ENCODE assay signal across 8 mouse cellular contexts in the genomic region with DNA sequence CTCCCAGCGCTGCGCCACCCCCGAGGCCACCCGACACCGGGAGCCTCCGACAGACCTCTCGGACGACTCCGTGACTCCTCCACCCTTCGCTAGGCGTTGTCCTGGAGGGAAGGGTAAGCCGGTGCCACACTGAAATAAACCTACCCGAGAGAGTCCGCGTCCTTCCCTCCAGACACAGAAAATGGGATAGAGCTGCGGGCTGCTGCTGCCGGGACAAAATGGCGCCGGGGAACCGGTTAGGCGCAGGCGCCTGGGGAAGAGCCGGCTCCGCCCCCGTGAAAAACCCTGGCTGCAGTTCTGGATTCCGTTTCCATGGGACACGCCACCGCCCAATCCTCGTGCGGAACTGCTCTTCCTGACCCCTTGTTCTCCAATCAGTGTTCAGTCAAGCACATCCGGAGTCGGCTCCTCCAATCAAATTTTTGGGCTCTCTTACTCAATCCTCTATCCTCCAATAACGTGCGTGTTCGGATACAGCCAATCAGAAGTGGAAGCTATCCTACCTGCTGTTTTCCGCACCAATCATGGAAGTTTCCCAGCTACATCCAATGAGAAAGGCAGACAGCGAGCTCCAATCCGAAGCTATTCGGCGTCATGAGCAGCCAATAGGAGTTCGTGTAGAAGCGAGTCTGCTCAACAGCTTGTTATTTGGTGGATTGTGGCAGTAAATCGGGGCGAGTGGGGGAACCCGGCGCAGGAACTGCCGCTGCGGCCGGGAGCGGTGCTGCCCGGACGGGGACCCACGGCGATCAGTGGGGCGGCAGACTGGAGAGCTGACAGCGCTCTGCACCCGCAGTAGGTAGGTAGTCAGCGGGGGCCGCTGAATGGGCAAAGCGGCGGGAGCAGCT. TPM values are rescaled to one million over a fixed set of nuclear protein-coding genes. Genes with fewer than 3 reads are reported as not detected.
DNase-seq lines count a peak whose midpoint lies in the region; ATAC-seq and TF ChIP-seq lines count a peak whose summit lies in the region.

A gene (plus strand): TSS at position 628 of the 848 bp plus-strand sequence.

- TF ChIP-seq POLR2A in ES-Bruce4 (IDR thresholded peaks at IDR 0.05; ENCODE audit: insufficient read depth, low read length), result peak; percentile 77

- intact Hi-C loops in heart, postnatal 10 days (cut with DNase I), result loop anchor here (2.0 kb wide), 1 partner anchor 41 kb away; a partner anchor contains a TSS

- DNase-seq in heart, postnatal 10 days, result peak; percentile 97 to 98
- DNase-seq in large intestine, adult 2 months (ENCODE audit: low read depth, low spot score), result peak; percentile 100
- DNase-seq in liver, postnatal 0 days, result peak; percentile 98
- peak; percentile 95 for DNase-seq in testis, postnatal 10 days (ENCODE audit: low spot score)

- TF ChIP-seq CTCF in ES-Bruce4 (IDR thresholded peaks at IDR 0.05; ENCODE audit: low read depth, low read length), result no peak
- TF ChIP-seq CTCF in liver, postnatal 0 days (IDR thresholded peaks at IDR 0.05; ENCODE audit: low read depth), result no peak

- peak within 1 kb of the TSS; percentile 80 for H3K4me3 ChIP-seq in ES-Bruce4 (ENCODE audit: low read depth, low read length)
- peak within 1 kb of the TSS; percentile 98 for H3K4me3 ChIP-seq in forebrain, embryonic 13.5 days
- H3K4me3 ChIP-seq in liver, postnatal 0 days (ENCODE audit: low read depth, low read length), result peak within 1 kb of the TSS; percentile 100
- peak within 1 kb of the TSS; percentile 97 for H3K4me3 ChIP-seq in neural tube, embryonic 14.5 days (ENCODE audit: low read depth, low read length)

- no peaks in the 10 kb centered on the region for H3K27me3 ChIP-seq in ES-Bruce4 (ENCODE audit: control insufficient read depth, insufficient read depth, low read length, poor library complexity, severe bottlenecking)
- no peaks in the 10 kb centered on the region for H3K27me3 ChIP-seq in forebrain, embryonic 13.5 days
- H3K27me3 ChIP-seq in liver, postnatal 0 days (ENCODE audit: insufficient read depth, low read length), result no peaks in the 10 kb centered on the region
- no peaks in the 10 kb centered on the region for H3K27me3 ChIP-seq in neural tube, embryonic 14.5 days (ENCODE audit: control insufficient read depth, insufficient read depth, low read length)

- H3K9ac ChIP-seq in ES-Bruce4 (ENCODE audit: low read depth, poor library complexity, severe bottlenecking), result peak within 1 kb of the TSS; percentile 97
- peak within 1 kb of the TSS; percentile 92 for H3K9ac ChIP-seq in forebrain, embryonic 13.5 days
- peak within 1 kb of the TSS; percentile 99 for H3K9ac ChIP-seq in liver, postnatal 0 days (replicated peaks)
- peak within 1 kb of the TSS; percentile 76 for H3K9ac ChIP-seq in neural tube, embryonic 14.5 days (replicated peaks; ENCODE audit: low read depth, low read length)

- no peak for TF ChIP-seq EP300 in ES-Bruce4 (IDR thresholded peaks at IDR 0.05; ENCODE audit: insufficient read depth, low read depth, low read length)
- peak; percentile 91 for TF ChIP-seq EP300 in liver, postnatal 0 days (IDR thresholded peaks at IDR 0.05; ENCODE audit: low read depth)

- WGBS in forebrain, embryonic 13.5 days, result under 1% methylated on average over 61 of the region's 61 CpGs
- WGBS in large intestine, adult 2 months, result under 1% methylated on average over 61 of the region's 61 CpGs
- under 1% methylated on average over 58 of the region's 61 CpGs for WGBS in liver, postnatal 0 days (ENCODE audit: insufficient replicate concordance)
- WGBS in neural tube, embryonic 14.5 days, result 1% methylated on average over 61 of the region's 61 CpGs

- peaks cover 23% of the 10 kb centered on the region for H3K36me3 ChIP-seq in ES-Bruce4 (ENCODE audit: control insufficient read depth, insufficient read depth, low read length, poor library complexity, severe bottlenecking)
- peaks cover 26% of the 10 kb centered on the region for H3K36me3 ChIP-seq in forebrain, embryonic 13.5 days (ENCODE audit: poor library complexity, severe bottlenecking)
- peaks cover 30% of the 10 kb centered on the region for H3K36me3 ChIP-seq in liver, postnatal 0 days (replicated peaks; ENCODE audit: insufficient read depth, low read length)
- H3K36me3 ChIP-seq in neural tube, embryonic 14.5 days (ENCODE audit: control insufficient read depth, insufficient read depth, low read length), result 0 out of 2 replicates have a peak, but pooled peaks cover 9% of the 10 kb centered on the region

- no peaks in the 10 kb centered on the region for H3K9me3 ChIP-seq in ES-Bruce4 (replicated peaks; ENCODE audit: control insufficient read depth, insufficient read depth, low read length, poor library complexity, severe bottlenecking)
- H3K9me3 ChIP-seq in forebrain, embryonic 13.5 days (replicated peaks), result no peaks in the 10 kb centered on the region
- H3K9me3 ChIP-seq in liver, postnatal 0 days (ENCODE audit: low read length), result no peaks in the 10 kb centered on the region
- no peaks in the 10 kb centered on the region for H3K9me3 ChIP-seq in neural tube, embryonic 14.5 days (ENCODE audit: control insufficient read depth, low read length)

- H3K4me2 ChIP-seq in forebrain, embryonic 13.5 days, result peak within 1 kb of the TSS; percentile 83
- H3K4me2 ChIP-seq in liver, postnatal 0 days (ENCODE audit: low read depth, low read length), result peak within 1 kb of the TSS; percentile 93
- peak within 1 kb of the TSS; percentile 81 for H3K4me2 ChIP-seq in neural tube, embryonic 14.5 days (ENCODE audit: low read depth, low read length)

- no peaks in the 10 kb centered on the region for H3K4me1 ChIP-seq in ES-Bruce4 (ENCODE audit: control insufficient read depth, insufficient read depth, low read length)
- H3K4me1 ChIP-seq in forebrain, embryonic 13.5 days, result peaks cover 34% of the 10 kb centered on the region
- H3K4me1 ChIP-seq in liver, postnatal 0 days (ENCODE audit: insufficient read depth), result peaks cover 15% of the 10 kb centered on the region
- peaks cover 23% of the 10 kb centered on the region for H3K4me1 ChIP-seq in neural tube, embryonic 14.5 days (ENCODE audit: control insufficient read depth, insufficient read depth, low read length)

- H3K27ac ChIP-seq in ES-Bruce4 (ENCODE audit: insufficient read depth, low read length), result peak within 1 kb of the TSS; percentile 81
- peak within 1 kb of the TSS; percentile 97 for H3K27ac ChIP-seq in forebrain, embryonic 13.5 days
- peak within 1 kb of the TSS; percentile 100 for H3K27ac ChIP-seq in liver, postnatal 0 days (ENCODE audit: low read depth)
- peak within 1 kb of the TSS; percentile 96 for H3K27ac ChIP-seq in neural tube, embryonic 14.5 days (ENCODE audit: low read depth, low read length)

- ATAC-seq in cerebellum, adult (ENCODE audit: insufficient number of reproducible peaks, low FRiP score, low TSS enrichment), result peak; percentile 98
- ATAC-seq in forebrain, embryonic 13.5 days, result peak; percentile 99
- ATAC-seq in liver, postnatal 0 days, result peak; percentile 92
- ATAC-seq in neural tube, embryonic 14.5 days (ENCODE audit: low read depth), result peak; percentile 99

RNA-seq across cellular contexts. Expression of the gene that starts here (rescaled TPM):
- polyA plus RNA-seq in ES-Bruce4 (2011; ENCODE audit: insufficient read depth, insufficient read length, low read depth, missing spikeins), result 21.0 and 21.9 TPM in 2 replicates
- 51.1 and 52.0 TPM in 2 replicates for polyA plus RNA-seq in forebrain, embryonic 13.5 days (2015; fragmentation: Nextera tagmentation; extraction: Ambion mirVana)
- 10 to 100 TPM; 14.0 to 15.5 TPM for total RNA-seq in heart, postnatal 10 days (2021)
- 2.0 and 2.7 TPM in 2 replicates for polyA plus RNA-seq in large intestine, adult 2 months (2012; rRNA removed)
- 19.3 and 20.6 TPM in 2 replicates for polyA plus RNA-seq in liver, postnatal 0 days (2015; fragmentation: Nextera tagmentation; extraction: Ambion mirVana)
- polyA plus RNA-seq in neural tube, embryonic 14.5 days (2014; fragmentation: Nextera tagmentation; extraction: Ambion mirVana), result 44.9 and 45.0 TPM in 2 replicates

Comparison
In these comparisons a context has a peak if more than half of its experiments do, and no peak if none do; other contexts are left out.
1. Peak in every context shown above with its lines: DNase-seq, ATAC-seq, H3K4me3 ChIP-seq and H3K27ac ChIP-seq.